Mouse (Mus musculus) lung, postnatal 0 days (tissue): ENCODE measurements around the gene Clybl.

Experiments used
- CTCF ChIP-seq: IDR thresholded peaks from 2 replicates; pipeline ENCODE4 v1.5.1; 2016; ENCODE audit warnings: antibody characterized with exemption, mild to moderate bottlenecking
- EP300 ChIP-seq: IDR thresholded peaks from 2 replicates; pipeline ENCODE4 v1.6.1; 2016; ENCODE audit warnings: antibody characterized with exemption, mild to moderate bottlenecking, control low read depth

GRCm38 (mm10) chr14:122413542-122413928 is 232.0 kb downstream of the Clybl start:
- no peak for TF ChIP-seq EP300
- no peak for TF ChIP-seq CTCF
